Mouse (Mus musculus): ENCODE results near the gene Gm28374.
"Not testable (repeated sequence)": the region's sequence is repeated elsewhere in the genome, so short reads cannot be mapped to it uniquely, and the experiment has no call there.

The Gm28374 gene

DNA sequence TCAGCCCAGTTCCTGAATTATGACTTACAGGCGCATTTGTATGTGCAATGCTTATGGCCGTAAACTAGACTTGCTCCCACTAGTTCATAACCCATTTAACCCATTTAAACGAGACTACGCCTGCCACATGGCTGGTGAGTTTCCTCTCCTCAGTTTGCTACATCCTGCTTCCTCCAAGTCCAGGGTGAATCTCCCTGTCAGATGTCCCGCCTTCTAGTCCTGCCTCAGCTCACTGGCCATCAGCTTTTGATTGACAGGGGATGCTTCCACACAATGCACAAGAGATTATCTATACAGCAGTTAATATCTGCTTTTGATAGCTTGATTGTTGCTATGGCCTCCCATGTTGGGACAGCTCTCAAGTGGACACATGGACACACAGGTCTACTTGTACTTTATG, 27.8 kb downstream of the Gm28374 start:
- DNase-seq: no peak

- no peak for DNase-seq
These were observed 29.5 kb downstream of the Gm28374 start for GRCm38 (mm10) chr19:6052516-6052915.

DNA sequence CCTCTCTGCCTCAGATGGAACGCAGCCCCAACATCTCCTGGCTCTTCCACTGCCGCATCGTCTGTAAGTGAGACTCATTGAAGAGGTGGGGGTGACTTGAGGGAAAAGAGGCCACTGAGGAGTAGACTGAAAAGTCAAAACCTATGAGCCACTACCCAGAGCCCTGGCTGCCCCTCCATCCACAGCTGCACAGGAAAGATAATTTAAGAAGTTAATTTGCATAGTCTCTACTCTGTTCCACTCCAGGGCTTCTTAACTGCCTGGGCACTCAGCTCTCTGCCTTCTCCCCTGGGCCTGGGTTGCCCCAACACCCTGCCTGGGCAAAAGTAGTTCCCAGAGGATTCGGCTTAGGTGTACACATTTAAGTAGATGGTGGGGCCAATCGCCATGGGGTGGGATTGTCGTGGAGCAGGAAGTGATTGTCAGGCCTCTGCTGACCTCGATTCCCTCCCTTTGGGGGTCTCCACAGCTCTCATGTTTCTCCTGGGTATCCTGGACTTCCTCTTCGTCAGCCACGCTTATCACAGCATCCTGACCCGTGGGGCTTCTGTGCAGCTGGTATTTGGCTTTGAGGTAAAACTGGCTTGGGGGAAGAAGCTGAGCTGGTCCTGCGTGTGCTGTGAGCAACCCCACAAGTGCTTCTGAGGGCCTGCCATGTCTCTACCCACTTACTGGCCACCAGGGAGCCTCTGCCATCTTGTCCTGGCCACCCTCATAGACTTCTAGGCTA, 33.2 kb downstream of the Gm28374 start:
- peak; percentile 15 for DNase-seq

- no peak for DNase-seq
These were observed 34.2 kb downstream of the Gm28374 start for GRCm38 (mm10) chr19:6047899-6048166.

- DNase-seq: peak; percentile 46
These were observed 34.7 kb downstream of the Gm28374 start for GRCm38 (mm10) chr19:6047154-6047898.

GRCm38 (mm10) chr19:6046294-6047153, 35.5 kb downstream of the Gm28374 start, which contains the start of gene Syvn1:
Syvn1 (plus strand) TSS chr19:6046576.
- peak; percentile 90 for DNase-seq

DNA sequence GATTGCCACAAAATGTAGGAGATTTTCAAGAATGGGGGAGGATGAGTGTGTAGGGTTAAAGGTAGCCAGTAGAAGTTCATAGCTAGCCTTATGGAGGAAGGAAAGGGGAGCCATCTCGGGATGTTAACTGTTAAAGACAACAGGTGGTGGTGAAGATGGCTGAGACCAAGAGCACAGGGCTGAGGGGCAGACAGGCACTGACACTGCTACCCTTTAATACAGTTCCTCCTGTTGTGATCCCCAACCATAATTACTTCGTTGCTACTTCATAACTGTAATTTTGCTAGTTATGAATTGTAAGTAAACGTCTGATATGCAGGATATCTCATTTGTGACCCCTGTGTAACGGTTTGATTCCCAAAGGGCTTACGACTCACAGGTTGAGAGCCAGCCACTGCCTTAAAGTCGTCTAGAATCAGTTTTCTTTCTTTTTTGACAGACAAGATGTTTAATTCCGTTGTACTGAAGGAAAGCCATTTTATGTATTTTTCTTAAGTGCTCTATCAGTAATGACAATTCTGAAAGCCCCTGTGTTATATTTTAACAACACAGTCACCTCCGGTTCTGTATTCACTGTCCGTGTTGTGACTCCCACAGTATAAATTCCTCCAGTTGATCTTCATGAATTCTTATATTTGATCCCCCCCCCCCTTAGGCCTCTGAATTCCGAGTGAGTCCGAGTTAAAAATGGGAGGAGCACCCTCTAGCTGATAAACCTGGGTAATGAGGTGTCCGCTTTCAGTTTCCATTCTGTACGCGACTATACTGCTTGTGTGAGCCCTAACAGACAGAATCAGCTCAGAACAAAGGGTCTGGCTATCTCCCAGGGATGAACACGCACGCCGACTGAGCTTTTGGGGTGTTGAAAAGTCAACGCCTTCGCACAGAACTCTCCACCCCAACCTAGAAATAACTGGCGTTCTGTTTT, 36.4 kb downstream of the Gm28374 start:
- DNase-seq: peak; percentile 16

DNA sequence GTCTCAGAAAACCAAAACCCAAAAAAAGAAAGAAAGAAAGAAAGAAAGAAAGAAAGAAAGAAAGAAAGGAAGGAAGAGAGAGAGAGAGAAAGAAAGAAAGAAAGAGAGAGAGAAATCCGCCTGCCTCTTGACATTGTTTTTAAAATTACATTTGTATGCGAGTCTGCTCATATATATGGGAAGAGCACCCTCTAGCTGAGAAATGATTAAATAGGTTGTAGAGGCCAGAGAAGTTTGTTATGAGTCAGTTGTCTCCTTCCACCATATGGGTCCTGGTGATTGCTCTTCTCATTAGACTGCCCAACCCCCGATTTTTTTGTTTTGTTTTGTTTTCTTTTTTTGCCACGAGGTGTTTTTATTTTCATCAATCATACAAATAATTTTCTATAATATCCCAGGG, 38.0 kb downstream of the Gm28374 start:
- not testable (repeated sequence) for DNase-seq

GRCm38 (mm10) chr19:6042293-6042692, 39.8 kb downstream of the Gm28374 start:
- peak; percentile 21 for DNase-seq

- DNase-seq: no peak
These were observed 42.1 kb downstream of the Gm28374 start for GRCm38 (mm10) chr19:6040002-6040401.

- DNase-seq: no peak
These were observed 43.7 kb downstream of the Gm28374 start for GRCm38 (mm10) chr19:6038326-6038725.

- no peak for DNase-seq
These were observed 44.4 kb downstream of the Gm28374 start for GRCm38 (mm10) chr19:6037695-6038094.

DNA sequence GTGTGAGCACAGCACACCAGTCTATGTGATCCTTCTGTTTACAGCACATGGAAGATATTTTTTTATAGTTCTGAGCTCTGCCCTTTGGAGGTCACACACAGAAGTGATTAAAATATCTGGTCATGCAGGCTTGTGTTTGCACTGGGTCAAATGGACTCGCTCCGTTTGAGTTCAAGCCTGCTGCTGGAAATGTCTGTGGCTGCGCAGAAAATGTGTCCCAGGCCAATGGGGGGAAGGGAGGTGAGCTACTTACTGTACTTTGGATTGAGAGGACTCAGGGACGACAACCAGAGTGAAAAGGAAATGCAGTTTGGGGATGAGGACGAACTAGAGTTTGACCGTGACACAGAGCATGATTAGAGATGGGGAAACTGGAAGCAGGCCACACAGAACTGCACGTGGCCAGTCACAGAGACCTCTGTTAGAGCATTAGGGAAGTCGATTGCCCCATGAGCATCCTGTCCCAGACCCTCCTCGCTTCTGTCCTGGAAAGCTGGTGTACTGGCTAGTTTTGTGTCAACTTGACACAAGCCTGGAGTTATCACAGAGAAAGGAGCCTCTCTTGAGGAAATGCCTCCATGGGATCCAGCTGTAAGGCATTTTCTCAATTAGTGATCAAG, 46.0 kb downstream of the Gm28374 start:
- no peak for DNase-seq

DNA sequence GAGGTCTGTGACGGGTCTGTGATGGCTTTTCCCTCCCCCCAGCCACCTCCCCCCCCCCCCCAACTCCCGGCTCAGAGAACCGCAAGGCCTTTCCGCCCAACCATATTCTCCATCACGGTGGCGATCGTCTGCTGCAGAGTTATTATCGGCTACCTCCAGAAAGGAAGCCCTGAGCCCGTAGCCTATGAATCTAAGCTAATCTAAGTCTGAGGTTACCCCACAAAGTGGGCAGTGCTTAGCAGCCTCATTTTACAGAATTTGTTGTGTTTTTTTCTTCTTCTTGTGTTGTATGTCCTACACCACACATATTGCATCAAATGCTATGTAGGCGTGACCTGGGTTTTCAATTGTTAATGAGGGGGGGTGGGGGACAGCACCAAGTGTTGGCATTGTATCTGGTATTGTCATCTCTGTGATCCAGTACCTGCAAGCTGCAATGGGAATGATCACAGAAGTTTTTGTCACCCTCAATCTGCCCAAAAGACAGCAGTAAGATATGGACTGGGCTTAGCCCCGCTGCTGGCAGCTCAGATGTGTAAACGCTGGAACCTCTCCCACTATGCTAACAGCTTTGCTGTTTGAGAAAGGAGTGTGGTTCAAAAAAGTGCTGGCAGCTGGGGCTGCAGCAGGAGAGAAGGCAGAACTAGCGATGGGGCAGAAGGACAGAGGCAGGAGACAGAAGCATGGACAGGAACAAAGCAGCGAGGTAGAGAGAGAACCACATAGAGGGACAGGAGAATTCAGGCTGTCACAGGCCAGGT, 51.4 kb downstream of the Gm28374 start:
- no peak for DNase-seq

DNA sequence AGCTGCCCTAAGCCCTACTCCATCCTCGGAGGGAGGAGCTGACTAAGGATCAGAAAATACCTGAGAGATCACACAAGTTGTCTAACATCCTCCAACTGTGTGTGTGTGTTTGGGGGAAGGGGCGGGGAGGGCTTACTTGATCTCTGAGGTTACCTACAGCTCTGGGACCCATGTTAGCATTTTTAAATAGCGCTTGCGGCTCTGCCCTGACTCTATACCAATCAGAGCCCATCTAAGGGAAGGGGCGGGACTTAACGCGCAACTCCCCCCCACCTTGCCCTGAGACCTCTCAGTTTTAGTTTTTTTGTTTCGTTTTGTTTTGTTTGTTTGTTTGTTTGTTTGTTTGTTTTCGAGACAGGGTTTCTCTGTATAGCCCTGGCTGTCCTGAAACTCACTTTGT, 52.6 kb downstream of the Gm28374 start:
- DNase-seq: no peak

DNA sequence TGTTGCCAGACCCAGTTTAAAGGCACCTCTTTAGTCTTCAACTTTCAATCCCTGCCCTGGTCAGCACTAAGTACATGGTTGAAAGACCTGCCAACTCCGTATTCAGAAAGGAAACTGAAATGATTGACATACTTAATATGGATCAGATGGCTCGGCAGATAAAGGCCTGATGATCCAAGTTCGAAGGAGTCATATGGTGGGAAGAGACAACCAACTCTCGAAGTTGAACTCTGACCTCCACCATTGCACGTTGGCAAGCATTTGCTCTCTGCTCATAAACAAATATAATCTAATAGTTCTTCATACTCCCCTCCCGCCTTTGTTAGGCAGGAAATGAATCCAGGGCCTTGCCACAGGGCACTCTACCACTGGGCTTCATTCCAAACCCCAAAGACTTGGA, 53.1 kb downstream of the Gm28374 start:
- DNase-seq: no peak

Measured in cerebellum, adult 8-10 months (tissue).